Mouse (Mus musculus): ENCODE data around the gene Stxbp3.
"Not testable (repeated sequence)": the region's sequence is repeated elsewhere in the genome, so short reads cannot be mapped to it uniquely, and the experiment has no call there.

The Stxbp3 gene

DNA sequence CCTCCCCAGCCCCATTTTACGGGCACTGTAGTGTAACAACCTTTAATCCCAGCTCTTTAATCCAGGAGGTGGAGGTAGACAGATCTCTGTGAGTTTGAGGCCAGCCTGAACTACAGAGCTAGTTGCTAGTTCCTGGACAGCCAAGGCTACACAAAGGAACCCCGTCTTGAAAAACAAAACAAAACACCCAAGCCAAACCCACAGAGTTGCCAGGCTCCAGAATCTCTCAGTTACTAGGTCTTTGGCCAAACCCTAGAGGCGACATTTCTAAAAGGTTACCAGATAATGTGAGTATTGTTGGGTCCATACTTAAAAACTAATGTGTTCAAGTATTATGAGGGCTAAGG is 16.8 kb upstream of the Stxbp3 start:
- DNase-seq (ENCODE audit: low read depth in 1 of 2, low spot score in 2 of 2) = no peak

DNA sequence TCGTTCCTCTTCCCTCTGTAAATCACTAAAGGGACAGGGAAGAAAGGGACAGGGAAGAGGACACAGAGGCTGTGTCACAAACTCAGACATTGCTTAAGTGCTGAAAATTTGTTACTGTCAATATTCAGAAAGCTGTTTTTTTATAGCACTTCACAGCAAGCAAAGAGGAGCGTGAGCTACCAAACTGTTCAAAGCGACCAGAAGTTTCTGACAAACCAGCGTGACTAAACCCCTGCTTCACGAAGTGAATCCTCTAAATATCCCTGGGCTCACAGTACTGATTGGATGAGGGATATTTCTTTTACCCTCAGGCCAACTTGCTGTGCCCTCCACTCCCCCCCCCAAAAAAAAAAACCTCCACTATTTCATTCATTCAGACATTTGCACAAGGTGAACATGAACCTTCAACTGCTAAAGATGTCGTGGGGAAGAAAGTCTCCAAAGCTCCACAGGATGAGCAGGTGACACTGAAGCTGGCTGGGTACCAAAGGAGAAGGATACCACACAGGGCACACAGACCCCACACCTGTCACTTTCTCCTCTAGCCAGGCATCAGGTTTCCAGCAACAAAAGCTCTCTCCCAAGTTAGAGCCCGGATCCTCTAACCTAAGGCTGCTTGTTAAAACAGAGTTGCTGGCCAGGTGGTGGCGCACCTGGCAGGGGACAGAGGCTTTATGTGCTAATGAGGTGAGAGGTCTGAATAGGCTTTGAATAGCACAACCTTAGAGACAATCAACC is 16.2 kb upstream of the Stxbp3 start:
- DNase-seq (ENCODE audit: low read depth in 1 of 2, low spot score in 2 of 2) = no peak

DNA sequence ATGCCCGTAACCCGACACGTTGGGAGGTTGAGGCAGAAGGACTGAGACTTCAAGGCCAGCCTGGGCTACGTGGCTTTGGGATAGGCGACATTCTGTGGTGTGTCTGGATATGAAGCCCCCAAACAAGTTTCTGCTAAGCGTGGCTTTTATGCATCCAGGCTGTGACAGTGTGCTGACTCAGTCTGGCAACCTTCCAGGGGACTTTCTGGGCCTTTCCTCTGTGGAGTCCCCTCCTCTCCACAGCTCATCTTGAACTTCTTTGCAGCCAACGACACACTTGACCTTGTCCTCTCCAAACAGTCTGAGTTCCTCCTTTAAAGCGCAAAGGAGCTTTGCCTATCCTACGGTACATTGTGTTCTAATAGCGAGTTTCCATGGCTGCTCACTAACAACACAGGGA is 15.5 kb upstream of the Stxbp3 start:
- DNase-seq (ENCODE audit: low read depth in 1 of 2, low spot score in 2 of 2) = peak in 1 of 2 experiments; percentile 59

DNA sequence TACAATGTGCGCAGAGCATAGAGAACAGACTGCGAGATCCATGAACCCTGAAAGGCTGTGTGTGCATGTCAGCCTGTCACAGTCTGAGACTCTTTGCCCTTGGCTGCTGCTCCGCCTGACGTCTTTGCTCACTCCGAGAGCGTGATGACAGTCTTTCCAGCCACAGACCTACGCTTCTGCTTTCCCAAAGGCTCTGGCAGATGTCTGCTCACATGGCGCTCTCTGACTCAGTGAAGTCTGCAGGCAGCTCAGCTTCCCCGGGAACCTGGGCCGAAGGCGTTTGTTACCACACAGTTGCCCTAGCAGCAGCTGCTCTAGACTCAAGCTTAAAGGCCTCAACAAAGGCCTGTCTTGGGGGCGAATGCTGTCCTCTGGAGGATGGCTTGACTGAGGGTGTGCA is 15.0 kb upstream of the Stxbp3 start:
- DNase-seq (ENCODE audit: low read depth in 1 of 2, low spot score in 2 of 2) = peak; percentile 73

DNA sequence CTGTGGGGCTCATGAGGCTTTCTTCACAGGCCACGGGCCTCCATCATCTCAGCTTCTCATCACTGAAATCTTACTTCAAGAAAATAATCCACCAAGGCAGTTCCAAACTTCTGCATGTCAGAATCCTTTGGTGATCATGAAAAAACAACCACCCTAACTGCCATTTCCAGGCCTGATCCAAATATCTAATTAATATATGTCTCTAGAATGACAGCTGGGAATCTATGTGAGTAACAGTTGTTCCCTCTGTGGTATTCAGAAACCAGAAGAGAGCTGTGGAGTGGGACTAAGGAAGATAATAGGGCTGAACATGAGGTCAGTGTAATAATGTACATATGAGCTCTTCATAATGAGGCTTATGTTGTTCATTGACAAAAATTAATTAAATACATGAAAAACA is 12.9 kb upstream of the Stxbp3 start:
- DNase-seq (ENCODE audit: low read depth in 1 of 2, low spot score in 2 of 2) = no peak

DNA sequence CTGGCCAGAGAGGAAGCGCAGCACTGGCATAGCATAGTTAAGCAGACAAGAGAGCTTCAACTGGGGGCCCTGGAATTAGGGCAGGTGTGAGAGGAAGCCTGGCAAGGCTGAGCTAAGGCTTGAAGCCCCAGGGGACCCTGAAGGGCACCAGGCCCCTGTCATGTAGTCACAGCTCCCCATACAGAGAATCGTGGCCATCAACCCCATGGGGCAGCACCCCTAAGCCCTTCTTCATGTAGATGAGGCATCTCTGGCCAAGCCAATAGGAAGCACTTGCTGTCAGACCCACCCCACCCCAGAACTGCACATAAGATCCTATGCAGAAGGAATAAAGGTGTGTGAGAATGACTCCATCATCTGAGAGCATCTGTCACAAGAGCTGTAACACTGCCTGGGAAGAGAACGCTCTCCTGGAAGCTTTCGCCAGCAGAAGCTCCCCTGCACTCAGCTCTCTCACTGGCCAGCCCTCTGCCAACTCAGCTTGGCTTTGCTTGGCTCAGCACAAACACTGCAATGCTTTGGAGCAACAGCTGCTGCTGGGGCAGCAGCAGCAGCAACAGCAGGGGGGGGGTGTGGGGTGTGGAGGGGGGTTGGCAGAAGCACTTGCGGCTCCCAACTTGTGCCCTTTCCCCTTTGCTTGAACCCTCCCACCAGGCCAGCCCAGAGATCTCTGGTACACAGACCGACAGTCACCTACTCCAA is 11.8 kb upstream of the Stxbp3 start:
- no peak for DNase-seq (ENCODE audit: low read depth in 1 of 2, low spot score in 2 of 2)

DNA sequence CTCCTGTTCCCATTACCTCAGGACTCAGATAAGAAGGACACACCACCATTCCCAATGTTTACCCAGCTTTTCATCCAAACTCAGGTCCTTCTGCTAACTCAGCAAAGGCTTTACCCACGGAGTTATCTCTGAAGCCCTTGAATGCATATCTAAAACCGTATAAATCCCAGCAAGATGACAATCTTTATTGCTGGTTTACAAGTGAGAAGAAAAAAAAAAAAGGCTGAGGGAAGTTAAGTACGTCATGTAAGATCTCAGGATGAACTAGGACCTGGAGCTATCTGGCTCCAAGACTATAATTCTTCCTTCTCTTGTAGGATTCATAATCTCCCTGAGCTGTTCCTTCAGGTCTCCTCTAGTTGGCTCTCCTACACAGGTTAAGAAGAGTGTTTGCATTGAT is 11.2 kb upstream of the Stxbp3 start:
- DNase-seq (ENCODE audit: low read depth in 1 of 2, low spot score in 2 of 2) = no peak

DNA sequence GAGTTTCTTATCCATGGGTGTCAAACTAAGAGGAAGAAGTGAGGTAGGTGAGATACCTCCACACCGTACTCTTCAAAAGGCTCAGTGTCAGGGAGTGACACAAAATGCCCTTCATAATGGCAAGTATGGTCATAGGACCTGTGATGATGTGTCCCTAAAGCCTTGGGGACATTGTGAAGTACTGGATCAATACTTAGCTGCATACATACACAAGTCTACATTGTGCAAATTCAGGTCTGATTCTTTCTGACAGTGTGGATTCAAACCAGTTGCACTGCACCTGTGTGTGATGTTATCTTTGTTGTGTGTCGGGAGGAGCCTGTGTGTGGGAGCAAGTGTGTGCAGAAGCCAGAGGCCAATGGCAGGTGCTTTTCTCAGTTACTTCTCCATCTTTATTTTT is 10.7 kb upstream of the Stxbp3 start:
- DNase-seq (ENCODE audit: low read depth in 1 of 2, low spot score in 2 of 2) = no peak

DNA sequence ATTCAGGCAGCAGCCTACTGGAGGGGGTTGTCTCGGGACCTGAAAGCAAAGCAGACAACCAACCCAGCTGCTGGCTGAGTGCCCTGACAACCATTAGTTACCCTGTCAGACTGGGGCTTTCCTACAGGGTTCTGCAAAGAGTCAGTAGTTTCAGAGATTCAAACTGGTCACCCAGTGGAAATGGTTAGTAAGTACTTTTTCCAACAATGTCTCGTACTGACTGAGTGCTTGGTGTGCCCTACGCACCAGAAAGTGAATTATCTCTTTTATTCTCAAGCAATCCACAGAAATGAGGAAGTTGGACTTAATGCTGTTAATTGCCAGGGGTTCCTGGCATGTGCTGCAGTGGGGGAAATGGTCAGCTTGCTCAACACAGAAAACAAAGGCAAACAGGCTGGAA is 10.2 kb upstream of the Stxbp3 start:
- DNase-seq (ENCODE audit: low read depth in 1 of 2, low spot score in 2 of 2) = peak in 1 of 2 experiments; percentile 25

DNA sequence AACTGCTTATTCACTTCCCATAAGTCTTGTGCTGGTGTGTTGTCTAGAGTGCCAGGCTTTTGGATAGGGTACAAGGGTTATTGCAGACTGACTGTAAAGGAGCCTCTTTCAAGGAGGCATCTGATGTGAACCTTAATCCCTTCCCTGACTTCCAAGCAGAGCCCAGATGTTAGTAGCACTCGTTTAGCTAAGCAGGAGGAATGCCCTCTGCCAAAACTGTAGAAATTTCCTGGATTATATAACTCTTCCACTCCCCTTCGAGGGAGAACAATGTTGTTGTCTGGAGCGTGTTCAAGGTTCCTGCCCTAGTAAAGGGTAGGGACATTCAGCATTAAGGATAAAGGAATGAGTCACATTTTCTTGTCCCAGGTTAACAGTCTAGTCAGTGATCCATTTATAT is 6.3 kb upstream of the Stxbp3 start:
- no peak for DNase-seq (ENCODE audit: low read depth in 1 of 2, low spot score in 2 of 2)

DNA sequence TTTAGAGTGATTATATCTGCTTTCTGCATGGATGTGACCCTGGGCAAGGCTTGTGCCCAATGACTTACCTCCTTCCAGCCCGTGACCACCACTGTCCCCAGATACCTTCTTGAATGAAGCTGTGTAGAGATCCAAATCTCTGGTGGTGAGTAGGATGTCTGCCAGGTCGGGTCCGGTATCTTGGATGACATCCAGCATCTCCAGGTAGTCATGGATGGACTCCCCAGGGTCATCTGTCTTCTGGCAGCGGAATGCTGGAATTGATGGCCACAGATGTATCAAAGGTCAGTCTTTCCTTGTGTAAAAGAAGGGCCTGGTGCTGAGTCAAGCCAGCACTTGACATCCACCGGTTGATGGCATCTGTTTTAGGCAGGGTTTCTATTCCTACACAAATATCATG is 4.2 kb upstream of the Stxbp3 start:
- no peak for DNase-seq (ENCODE audit: low read depth in 1 of 2, low spot score in 2 of 2)

DNA sequence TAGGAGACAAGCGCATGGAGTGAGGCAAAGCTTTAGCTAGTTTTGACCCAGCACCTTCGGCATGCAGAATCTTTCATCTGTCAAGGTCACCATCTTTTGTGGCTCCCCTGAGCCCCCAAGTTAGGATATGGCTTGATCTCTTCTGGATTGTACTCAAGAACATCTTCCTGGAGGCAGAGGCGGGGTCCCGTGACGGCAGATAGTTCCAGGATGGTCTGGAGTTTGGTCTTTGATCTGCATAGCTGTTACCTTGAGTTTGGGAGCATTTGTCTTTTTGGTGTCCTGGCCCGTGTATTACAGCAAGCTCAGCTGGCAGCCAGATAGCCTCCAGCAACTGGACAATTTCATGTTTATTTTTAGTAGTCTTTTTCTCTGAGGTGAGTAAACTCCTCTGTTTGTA is 3.7 kb upstream of the Stxbp3 start:
- no peak for DNase-seq (ENCODE audit: low read depth in 1 of 2, low spot score in 2 of 2)

DNA sequence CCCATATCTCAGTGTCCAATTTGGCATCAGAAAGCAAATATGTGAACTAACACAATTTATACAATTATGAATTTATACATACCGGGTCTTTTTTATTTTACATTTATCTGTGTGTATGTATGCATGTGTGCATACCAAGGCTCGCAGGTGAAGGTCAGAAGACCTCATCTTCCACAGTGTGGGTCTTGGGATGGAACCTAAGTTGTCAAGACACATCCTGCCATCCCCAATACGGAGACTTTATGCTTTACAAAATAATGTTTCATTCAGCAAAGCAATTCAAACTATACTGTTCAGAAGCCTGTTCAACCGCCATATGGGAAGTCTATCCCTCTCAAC is 359 bp upstream of the Stxbp3 start:
- DNase-seq (ENCODE audit: low read depth in 1 of 2, low spot score in 2 of 2) = no peak

DNA sequence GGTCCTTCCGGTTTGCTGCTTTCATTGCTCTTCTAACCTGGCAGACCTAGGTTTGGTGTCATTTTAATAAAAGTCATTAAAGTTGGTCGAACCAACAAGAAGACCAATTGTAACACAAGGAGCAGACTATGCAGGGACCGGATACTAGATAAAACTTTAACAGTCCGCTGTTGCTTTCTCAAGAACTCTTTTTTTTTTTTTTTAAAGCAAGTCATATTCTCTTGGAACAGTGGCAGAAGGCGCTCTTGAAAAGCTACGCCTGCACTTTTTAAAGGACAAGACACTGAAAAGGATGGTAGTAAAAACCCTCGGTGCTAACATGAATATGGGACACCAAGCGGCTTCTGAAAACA is 703 bp downstream of the Stxbp3 start:
- no peak for DNase-seq (ENCODE audit: low read depth in 1 of 2, low spot score in 2 of 2)

DNA sequence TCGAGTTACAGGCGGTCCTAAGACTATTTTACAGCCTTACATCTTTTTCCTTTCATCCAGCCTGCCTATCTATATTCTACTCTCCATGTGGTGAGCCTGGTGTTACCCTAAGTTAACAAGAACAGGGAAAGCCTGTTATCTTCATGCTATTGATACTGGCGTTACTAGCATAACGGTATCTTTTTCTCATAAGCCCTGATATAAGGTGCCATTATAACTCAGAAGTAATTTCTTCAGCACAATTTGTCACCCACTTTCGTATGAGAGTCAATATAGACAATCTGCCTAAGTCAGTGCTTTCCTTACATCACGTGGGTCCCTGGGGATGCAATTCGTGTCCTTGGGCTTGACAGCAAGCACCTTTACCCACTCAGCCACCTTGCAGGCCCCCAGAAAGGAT is 1.3 kb downstream of the Stxbp3 start:
- DNase-seq (ENCODE audit: low read depth in 1 of 2, low spot score in 2 of 2) = no peak

DNA sequence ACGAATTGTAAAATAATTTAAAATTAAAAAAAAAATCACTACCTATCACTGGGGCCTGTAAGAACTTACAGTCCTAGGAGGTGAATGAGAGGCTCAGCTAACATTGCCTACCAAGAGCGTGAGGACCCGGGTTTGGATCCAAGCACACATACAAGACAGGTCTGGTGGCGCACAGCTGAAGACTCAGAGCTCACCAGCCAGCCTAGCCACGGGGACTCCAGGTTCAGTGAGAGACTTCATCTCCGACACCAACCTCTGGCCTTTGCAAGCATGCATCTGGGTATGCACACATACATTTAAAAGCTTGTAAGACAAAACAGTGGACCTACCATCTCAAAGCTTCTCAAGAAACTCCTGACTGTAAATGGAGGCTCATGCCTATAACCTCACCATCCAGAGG is 3.4 kb downstream of the Stxbp3 start:
- DNase-seq (ENCODE audit: low read depth in 1 of 2, low spot score in 2 of 2) = no peak

DNA sequence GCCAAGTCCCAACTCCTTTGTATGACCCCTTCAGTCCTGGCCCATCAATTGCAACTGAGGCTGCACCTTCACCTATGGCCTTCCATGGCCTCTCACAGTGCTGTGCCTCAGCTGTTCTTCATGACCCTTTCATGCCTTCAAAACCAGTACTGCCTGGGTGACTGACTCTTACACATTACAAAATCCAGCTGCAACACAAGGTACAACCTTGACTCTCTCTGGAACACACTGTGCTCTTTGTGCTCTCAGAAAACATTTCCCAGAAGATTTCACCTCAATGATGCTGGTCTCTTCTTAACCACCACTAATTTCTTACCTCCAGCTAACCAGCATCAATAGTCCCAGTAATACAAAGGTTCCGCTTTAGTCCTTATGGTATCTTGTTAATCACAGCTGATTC is 6.6 kb downstream of the Stxbp3 start:
- not testable (repeated sequence) for DNase-seq (ENCODE audit: low read depth in 1 of 2, low spot score in 2 of 2)

DNA sequence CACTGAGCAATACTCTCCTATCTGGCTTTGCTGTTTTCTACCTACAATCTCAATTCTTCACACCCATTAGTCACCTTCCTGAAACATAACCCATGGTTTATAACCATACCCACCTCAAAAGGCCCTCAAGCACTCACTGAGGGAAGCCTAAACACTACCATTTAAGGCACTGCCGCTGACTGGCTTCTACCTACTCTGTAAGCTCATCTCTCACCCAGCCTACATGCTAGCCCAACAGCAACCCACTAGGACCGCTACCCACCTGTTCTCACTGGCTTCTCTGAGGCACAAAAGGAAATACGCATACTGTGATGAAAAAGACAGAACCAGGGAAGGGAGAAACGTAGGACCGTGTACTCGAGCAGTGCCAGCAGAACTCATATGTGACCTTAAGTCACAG is 8.6 kb downstream of the Stxbp3 start:
- no peak for DNase-seq (ENCODE audit: low read depth in 1 of 2, low spot score in 2 of 2)

DNA sequence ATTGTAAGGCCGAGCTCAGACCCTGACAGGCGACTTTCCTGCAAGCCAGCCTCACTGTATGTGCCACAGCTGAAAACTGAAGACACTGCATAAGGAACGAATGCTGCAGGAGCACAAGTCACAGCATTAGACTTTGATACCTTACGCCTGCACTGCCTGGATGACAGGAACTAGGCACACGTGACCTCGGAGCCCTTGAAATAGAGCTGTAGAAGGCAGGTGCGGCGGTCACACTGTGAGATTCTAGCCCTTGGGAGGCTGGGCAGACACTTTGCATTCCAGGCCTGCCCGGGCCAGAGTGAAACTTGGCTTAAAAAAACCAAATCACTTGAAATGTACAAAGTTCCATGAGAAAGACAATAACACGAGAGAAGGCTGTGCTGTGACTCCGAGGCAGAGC is 9.8 kb downstream of the Stxbp3 start:
- no peak for DNase-seq (ENCODE audit: low read depth in 1 of 2, low spot score in 2 of 2)

DNA sequence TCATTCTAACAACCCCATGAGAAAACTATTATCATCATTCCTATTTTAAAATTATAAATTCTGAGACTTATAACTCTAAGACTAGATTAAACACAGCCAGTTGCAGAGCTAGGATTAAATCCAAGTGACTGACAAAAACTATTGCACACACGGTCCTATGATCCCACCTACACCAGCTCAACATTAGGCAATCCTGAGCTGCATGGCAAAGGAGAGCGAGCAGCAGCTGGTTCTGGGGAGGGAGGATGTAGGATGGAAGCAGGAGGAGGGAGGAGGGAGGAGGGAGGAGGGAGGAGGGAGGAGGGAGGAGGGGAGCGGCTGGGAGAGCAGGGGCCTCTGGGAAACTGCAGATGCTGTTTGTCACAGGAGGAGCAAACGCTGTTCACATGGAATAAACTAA is 24.7 kb downstream of the Stxbp3 start:
- DNase-seq (ENCODE audit: low read depth in 1 of 2, low spot score in 2 of 2) = no peak

DNA sequence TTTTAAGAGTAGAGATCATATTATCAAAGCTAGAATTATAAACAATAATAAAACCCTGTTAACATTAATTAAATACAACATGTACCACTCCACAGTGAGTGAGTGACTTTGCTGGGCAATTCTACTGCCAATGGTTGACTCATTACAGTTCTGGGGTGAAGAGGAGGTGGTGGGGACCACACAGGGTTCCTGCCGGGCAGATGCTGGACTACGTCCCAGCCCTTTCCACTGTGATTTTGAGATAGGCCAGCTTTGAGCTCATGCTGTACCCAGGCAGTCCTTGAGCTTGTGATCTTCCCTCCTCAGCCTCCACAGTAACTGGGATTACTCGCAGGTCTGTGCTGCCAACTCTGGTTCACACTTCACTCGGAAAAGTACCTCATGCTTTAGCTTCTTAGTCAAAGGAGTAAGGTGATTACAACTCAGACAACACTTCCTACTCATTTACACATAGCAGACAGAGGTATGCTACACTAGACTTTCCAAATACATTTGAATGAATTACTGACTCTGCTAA is 29.5 kb downstream of the Stxbp3 start:
- DNase-seq (ENCODE audit: low read depth in 1 of 2, low spot score in 2 of 2) = no peak

DNA sequence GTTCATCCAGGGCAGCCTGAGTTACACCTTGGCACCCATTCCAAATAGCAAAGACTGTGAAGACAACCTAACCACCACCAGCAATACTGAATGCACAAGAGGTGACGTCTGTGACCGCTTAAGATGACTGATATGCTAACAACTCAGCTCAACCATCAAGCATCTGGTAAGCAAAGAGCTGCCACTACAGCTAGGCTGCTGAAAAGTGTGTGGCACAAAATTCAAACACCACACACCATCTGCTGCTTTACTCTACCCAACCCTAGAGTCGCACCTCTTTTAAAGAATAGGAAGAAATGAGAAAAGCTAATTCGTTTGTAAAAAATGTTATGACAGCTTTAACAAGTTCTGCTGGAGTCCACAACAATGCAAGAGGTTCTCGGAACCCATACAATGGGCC is 34.7 kb downstream of the Stxbp3 start:
- no peak for DNase-seq (ENCODE audit: low read depth in 1 of 2, low spot score in 2 of 2)

DNA sequence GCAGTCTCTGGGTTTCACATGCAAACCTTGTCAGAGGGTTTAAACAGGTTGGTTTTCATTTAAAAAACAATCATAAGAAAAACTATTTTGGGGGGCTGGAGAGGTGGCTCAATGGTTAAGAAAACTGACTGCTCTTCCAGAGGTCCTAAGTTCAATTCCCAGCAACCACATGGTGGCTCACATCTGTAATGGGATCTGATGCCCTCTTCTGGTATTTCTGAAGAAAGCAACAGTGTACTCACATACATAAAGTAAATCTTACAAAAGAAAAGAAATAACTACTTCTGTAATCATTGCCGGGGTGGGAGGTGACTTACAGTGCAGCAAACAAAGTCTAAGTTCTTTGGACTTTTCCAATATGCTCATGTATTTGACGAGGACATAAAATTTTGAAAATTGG is 42.0 kb downstream of the Stxbp3 start:
- no peak for DNase-seq (ENCODE audit: low read depth in 1 of 2, low spot score in 2 of 2)
